Mouse (Mus musculus) neural tube, embryonic 14.5 days (tissue): ENCODE data around the gene 1700024P04Rik. TPM values are rescaled to one million over a fixed set of nuclear protein-coding genes. Genes with fewer than 3 reads are reported as not detected.

Experiments used
- ATAC-seq: fragments of 200-750 bp; cut with Nextera tagmentation; 2 replicates; pipeline ENCODE4 v1.8.0; 2017; ENCODE audit warnings: low read depth, mild to moderate bottlenecking, moderate TSS enrichment, moderate library complexity
- H3K27ac ChIP-seq: fragments of 300-500 bp; sonication (generic); 2 replicates; pipeline ENCODE4 v1.5.1; 2014; ENCODE audit warnings: low read depth, mild to moderate bottlenecking, control low read depth, low read length, moderate library complexity, mixed read lengths
- H3K27me3 ChIP-seq: fragments of 300-500 bp; sonication (generic); 2 replicates; pipeline ENCODE4 v1.6.1; 2014; ENCODE audit warnings: low read length; ENCODE audit not compliant: control insufficient read depth, insufficient read depth
- H3K36me3 ChIP-seq: fragments of 300-500 bp; sonication (generic); 2 replicates; pipeline ENCODE4 v1.6.1; 2014; ENCODE audit warnings: low read length, mixed read lengths; ENCODE audit not compliant: control insufficient read depth, insufficient read depth
- H3K4me1 ChIP-seq: fragments of 300-500 bp; sonication (generic); 2 replicates; pipeline ENCODE4 v1.6.1; 2014; ENCODE audit warnings: low read length; ENCODE audit not compliant: control insufficient read depth, insufficient read depth
- H3K4me2 ChIP-seq: fragments of 300-500 bp; sonication (generic); 2 replicates; pipeline ENCODE4 v1.6.1; 2014; ENCODE audit warnings: mild to moderate bottlenecking, low read depth, low read length, control low read depth
- H3K4me3 ChIP-seq: fragments of 300-500 bp; sonication (generic); 2 replicates; pipeline ENCODE4 v1.5.1; 2014; ENCODE audit warnings: low read depth, low read length, control low read depth, mixed read lengths
- H3K9ac ChIP-seq: fragments of 300-500 bp; sonication (generic); replicated peaks from 2 replicates; pipeline ENCODE4 v1.6.1; 2014; ENCODE audit warnings: low read depth, mild to moderate bottlenecking, control low read depth, low read length, mixed read lengths
- H3K9me3 ChIP-seq: fragments of 300-500 bp; sonication (generic); 2 replicates; pipeline ENCODE4 v1.6.1; 2016; ENCODE audit warnings: low read length; ENCODE audit not compliant: control insufficient read depth
- WGBS: fragments of 180-500 bp; shearing (Covaris S2); extraction: QIAGEN DNeasy Blood & Tissue Kit; methylation state at CpG from one replicate; pipeline ENCODE4 v1.1.7; 2014; 5-methylcytosine and 5-hydroxymethylcytosine counted together
- polyA plus RNA-seq: library from polyadenylated mRNA; unstranded; fragments of >200 nt; fragmentation: Nextera tagmentation; extraction: Ambion mirVana; gene quantifications from 2 replicates; pipeline ENCODE4 v1.2.1, GENCODE M21; 2014

The 1700024P04Rik gene
- polyA plus RNA-seq, 1 experiment from 2014 or later = not detected

- Histone ChIP-seq H3K4me2 (no peak overlapping the region), H3K9me3 (no peaks in the 10 kb centered on the region), H3K27me3 (no peaks in the 10 kb centered on the region), H3K4me1 (no peaks in the 10 kb centered on the region), H3K4me3 (no peak overlapping the region), H3K27ac (no peak overlapping the region), H3K9ac (no peak overlapping the region), H3K36me3 (no peaks in the 10 kb centered on the region)
- ATAC-seq = no peak
- WGBS = 77% methylated on average over 5 of the region's 5 CpGs
Observed at GRCm38 (mm10) chr13:98971641-98972040, 12.7 kb downstream of the 1700024P04Rik start.

GRCm38 (mm10) chr13:98968517-98968916 is 15.8 kb downstream of the 1700024P04Rik start:
- ATAC-seq = no peak
- no peak overlapping the region for H3K4me2 ChIP-seq
- no peaks in the 10 kb centered on the region for H3K27me3 ChIP-seq
- no peaks in the 10 kb centered on the region for H3K9me3 ChIP-seq
- H3K9ac ChIP-seq = no peak overlapping the region
- no peak overlapping the region for H3K4me3 ChIP-seq
- WGBS = 74% methylated on average over 4 of the region's 4 CpGs
- H3K4me1 ChIP-seq = no peaks in the 10 kb centered on the region
- H3K36me3 ChIP-seq = no peaks in the 10 kb centered on the region
- no peak overlapping the region for H3K27ac ChIP-seq

GRCm38 (mm10) chr13:98967942-98968341 is 16.4 kb downstream of the 1700024P04Rik start:
- Histone ChIP-seq H3K27ac (no peak overlapping the region), H3K9me3 (no peaks in the 10 kb centered on the region), H3K4me2 (no peak overlapping the region), H3K4me1 (no peaks in the 10 kb centered on the region), H3K27me3 (no peaks in the 10 kb centered on the region), H3K4me3 (no peak overlapping the region), H3K9ac (no peak overlapping the region), H3K36me3 (no peaks in the 10 kb centered on the region)
- ATAC-seq = no peak
- 88% methylated on average over 6 of the region's 6 CpGs for WGBS

GRCm38 (mm10) chr13:98966583-98966982 is 17.8 kb downstream of the 1700024P04Rik start:
- H3K9me3 ChIP-seq = no peaks in the 10 kb centered on the region
- H3K9ac ChIP-seq = no peak overlapping the region
- H3K4me2 ChIP-seq = no peak overlapping the region
- no peaks in the 10 kb centered on the region for H3K4me1 ChIP-seq
- no peak overlapping the region for H3K27ac ChIP-seq
- no peak overlapping the region for H3K4me3 ChIP-seq
- H3K27me3 ChIP-seq = no peaks in the 10 kb centered on the region
- 89% methylated on average over 5 of the region's 5 CpGs for WGBS
- H3K36me3 ChIP-seq = no peaks in the 10 kb centered on the region
- ATAC-seq = no peak

- WGBS = 97% methylated on average over 1 of the region's 1 CpGs
- no peak overlapping the region for H3K27ac ChIP-seq
- no peaks in the 10 kb centered on the region for H3K4me1 ChIP-seq
- no peaks in the 10 kb centered on the region for H3K36me3 ChIP-seq
- H3K4me3 ChIP-seq = no peak overlapping the region
- no peak overlapping the region for H3K4me2 ChIP-seq
- H3K9ac ChIP-seq = no peak overlapping the region
- no peak for ATAC-seq
- no peaks in the 10 kb centered on the region for H3K9me3 ChIP-seq
- H3K27me3 ChIP-seq = no peaks in the 10 kb centered on the region
Observed at GRCm38 (mm10) chr13:98963612-98964011, 20.8 kb downstream of the 1700024P04Rik start.

- Histone ChIP-seq H3K9ac (no peak overlapping the region), H3K4me1 (no peaks in the 10 kb centered on the region), H3K4me3 (no peak overlapping the region), H3K9me3 (no peaks in the 10 kb centered on the region), H3K27me3 (no peaks in the 10 kb centered on the region), H3K36me3 (no peaks in the 10 kb centered on the region), H3K27ac (no peak overlapping the region), H3K4me2 (no peak overlapping the region)
- 21% methylated on average over 2 of the region's 2 CpGs for WGBS
- ATAC-seq = no peak
Observed at GRCm38 (mm10) chr13:98958177-98958576, 26.2 kb downstream of the 1700024P04Rik start.

GRCm38 (mm10) chr13:98956209-98956608 is 28.2 kb downstream of the 1700024P04Rik start:
- Histone ChIP-seq H3K4me2 (no peak overlapping the region), H3K9me3 (no peaks in the 10 kb centered on the region), H3K27ac (no peak overlapping the region), H3K4me3 (no peak overlapping the region), H3K27me3 (no peaks in the 10 kb centered on the region), H3K4me1 (no peaks in the 10 kb centered on the region), H3K36me3 (no peaks in the 10 kb centered on the region), H3K9ac (no peak overlapping the region)
- 75% methylated on average over 2 of the region's 2 CpGs for WGBS
- ATAC-seq = no peak

GRCm38 (mm10) chr13:98955676-98956075 is 28.7 kb downstream of the 1700024P04Rik start:
- no peak for ATAC-seq
- H3K4me3 ChIP-seq = no peak overlapping the region
- no peak overlapping the region for H3K4me2 ChIP-seq
- H3K36me3 ChIP-seq = no peaks in the 10 kb centered on the region
- H3K9me3 ChIP-seq = no peaks in the 10 kb centered on the region
- H3K9ac ChIP-seq = no peak overlapping the region
- no peaks in the 10 kb centered on the region for H3K27me3 ChIP-seq
- H3K27ac ChIP-seq = no peak overlapping the region
- H3K4me1 ChIP-seq = no peaks in the 10 kb centered on the region
- 71% methylated on average over 6 of the region's 6 CpGs for WGBS

- Histone ChIP-seq H3K27me3 (no peaks in the 10 kb centered on the region), H3K9me3 (no peaks in the 10 kb centered on the region), H3K9ac (no peak overlapping the region), H3K27ac (no peak overlapping the region), H3K4me2 (no peak overlapping the region), H3K4me3 (no peak overlapping the region), H3K36me3 (no peaks in the 10 kb centered on the region), H3K4me1 (no peaks in the 10 kb centered on the region)
- 61% methylated on average over 5 of the region's 5 CpGs for WGBS
- ATAC-seq = no peak
Observed at GRCm38 (mm10) chr13:98955226-98955625, 29.1 kb downstream of the 1700024P04Rik start.

GRCm38 (mm10) chr13:98953830-98954229 is 30.5 kb downstream of the 1700024P04Rik start:
- Histone ChIP-seq H3K9ac (no peak overlapping the region), H3K4me3 (no peak overlapping the region), H3K27ac (no peak overlapping the region), H3K4me2 (no peak overlapping the region), H3K4me1 (no peaks in the 10 kb centered on the region), H3K9me3 (no peaks in the 10 kb centered on the region), H3K36me3 (no peaks in the 10 kb centered on the region), H3K27me3 (no peaks in the 10 kb centered on the region)
- ATAC-seq = no peak
- WGBS = 77% methylated on average over 5 of the region's 5 CpGs
